Mouse (Mus musculus) midbrain, embryonic 16.5 days (tissue): Measurements from ENCODE around the gene Esr1. TPM values are rescaled to one million over a fixed set of nuclear protein-coding genes. Genes with fewer than 3 reads are reported as not detected.
"Not testable (repeated sequence)": the region's sequence is repeated elsewhere in the genome, so short reads cannot be mapped to it uniquely, and the experiment has no call there.

Experiments
- ATAC-seq: fragments of 200-750 bp; cut with Nextera tagmentation; 2 replicates; pipeline ENCODE4 v1.8.0; 2017; ENCODE audit warnings: moderate TSS enrichment
- H3K27ac ChIP-seq: fragments of 300-500 bp; sonication (generic); 2 replicates; pipeline ENCODE4 v1.5.1; 2014; ENCODE audit warnings: mild to moderate bottlenecking, low read length, mixed read lengths
- H3K27me3 ChIP-seq: fragments of 300-500 bp; sonication (generic); 2 replicates; pipeline ENCODE4 v1.6.1; 2014; ENCODE audit warnings: low read depth, low read length, mixed read lengths; ENCODE audit not compliant: control insufficient read depth, insufficient read depth
- H3K36me3 ChIP-seq: fragments of 300-500 bp; sonication (generic); 2 replicates; pipeline ENCODE4 v1.6.1; 2014; ENCODE audit warnings: mild to moderate bottlenecking, low read length, moderate library complexity, mixed read lengths; ENCODE audit not compliant: control insufficient read depth, insufficient read depth
- H3K4me1 ChIP-seq: fragments of 300-500 bp; sonication (generic); 2 replicates; pipeline ENCODE4 v1.6.1; 2014; ENCODE audit warnings: mild to moderate bottlenecking, low read length, mixed read lengths; ENCODE audit not compliant: control insufficient read depth, insufficient read depth
- H3K4me2 ChIP-seq: fragments of 300-500 bp; sonication (generic); 2 replicates; pipeline ENCODE4 v1.6.1; 2014; ENCODE audit warnings: mild to moderate bottlenecking, low read length, mixed read lengths
- H3K4me3 ChIP-seq: fragments of 300-500 bp; sonication (generic); 2 replicates; pipeline ENCODE4 v1.5.1; 2014; ENCODE audit warnings: low read depth, mild to moderate bottlenecking, low read length, moderate library complexity, mixed read lengths
- H3K9ac ChIP-seq: fragments of 300-500 bp; sonication (generic); 2 replicates; pipeline ENCODE4 v1.6.1; 2014; ENCODE audit warnings: low read depth, low read length, mixed read lengths
- H3K9me3 ChIP-seq: fragments of 300-500 bp; sonication (generic); replicated peaks from 2 replicates; pipeline ENCODE4 v1.6.1; 2014; ENCODE audit warnings: mild to moderate bottlenecking, low read length, mixed read lengths; ENCODE audit not compliant: control insufficient read depth, poor library complexity, severe bottlenecking
- WGBS: fragments of 180-500 bp; shearing (Covaris S2); extraction: QIAGEN DNeasy Blood & Tissue Kit; methylation state at CpG from one replicate; pipeline ENCODE4 v1.1.7; 2014; 5-methylcytosine and 5-hydroxymethylcytosine counted together
- polyA plus RNA-seq: library from polyadenylated mRNA; unstranded; fragments of >200 nt; fragmentation: Nextera tagmentation; extraction: Ambion mirVana; gene quantifications from 2 replicates; pipeline ENCODE4 v1.2.1, GENCODE M21; 2015

Gene Esr1
- polyA plus RNA-seq, 1 experiment from 2014 or later = 0.63 TPM

GRCm38 (mm10) chr10:4612313-4613036 is 1.1 kb downstream of the Esr1 start:
- ATAC-seq = no peak
- Histone ChIP-seq H3K4me2 (no peak overlapping the region), H3K27ac (no peak overlapping the region), H3K9me3 (no peaks in the 10 kb centered on the region), H3K4me1 (no peaks in the 10 kb centered on the region), H3K36me3 (no peaks in the 10 kb centered on the region), H3K4me3 (no peak overlapping the region), H3K27me3 (no peaks in the 10 kb centered on the region), H3K9ac (no peak overlapping the region)
- 78% methylated on average over 22 of the region's 22 CpGs for whole genome bisulfite sequencing

DNA sequence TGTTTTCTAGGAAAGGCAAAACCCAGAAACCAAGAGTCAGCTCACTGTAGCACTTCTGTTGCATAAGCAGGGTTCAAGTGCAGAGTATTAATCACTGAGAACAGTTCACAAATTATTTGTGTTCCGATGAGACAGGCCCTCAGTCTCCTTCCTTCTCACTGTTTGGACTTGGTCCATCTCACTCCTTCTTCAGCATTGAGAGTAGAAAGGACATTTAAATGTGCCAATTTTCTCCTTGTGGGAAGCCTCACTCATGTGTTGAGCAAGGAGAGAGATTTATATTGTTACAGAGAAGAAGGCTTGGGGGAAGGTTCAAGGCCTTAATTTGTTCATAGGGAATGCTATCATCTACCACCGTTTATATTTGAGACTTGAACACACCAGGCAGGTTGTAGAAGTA is 6.6 kb downstream of the Esr1 start:
- H3K9ac ChIP-seq = no peak overlapping the region
- 91% methylated on average over 2 of the region's 2 CpGs for whole genome bisulfite sequencing
- no peaks in the 10 kb centered on the region for H3K4me1 ChIP-seq

DNA sequence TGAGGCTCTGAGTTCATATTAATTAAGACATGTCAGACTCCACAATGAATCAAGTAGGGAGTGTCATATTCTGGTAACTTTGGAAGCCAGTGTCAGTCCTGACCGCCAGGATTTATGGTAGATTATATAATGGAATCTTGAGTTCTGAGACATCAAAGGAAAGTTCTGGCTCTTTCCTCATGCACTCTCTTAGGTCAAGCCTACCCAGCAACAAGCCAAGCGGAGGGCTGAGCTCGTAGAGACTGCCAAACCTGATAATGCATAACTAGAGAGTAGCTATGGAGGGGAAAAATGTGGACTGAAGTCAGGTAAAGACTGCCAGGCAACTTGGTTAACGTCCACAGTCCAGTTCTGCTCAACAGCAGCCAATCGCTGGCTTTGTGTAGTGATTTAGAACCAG is 7.3 kb downstream of the Esr1 start:
- Histone ChIP-seq H3K9ac (no peak overlapping the region), H3K27ac (no peak overlapping the region), H3K9me3 (no peaks in the 10 kb centered on the region), H3K4me3 (no peak overlapping the region), H3K4me1 (no peaks in the 10 kb centered on the region), H3K4me2 (no peak overlapping the region), H3K36me3 (no peaks in the 10 kb centered on the region), H3K27me3 (no peaks in the 10 kb centered on the region)
- 80% methylated on average over 5 of the region's 5 CpGs for WGBS
- ATAC-seq = no peak

More for the DNA sequence above, 6.6 kb downstream of the Esr1 start:
- H3K36me3 ChIP-seq = no peaks in the 10 kb centered on the region
- no peaks in the 10 kb centered on the region for H3K9me3 ChIP-seq
- no peak for ATAC-seq
- H3K27ac ChIP-seq = no peak overlapping the region
- H3K27me3 ChIP-seq = no peaks in the 10 kb centered on the region
- no peak overlapping the region for H3K4me3 ChIP-seq
- H3K4me2 ChIP-seq = no peak overlapping the region

DNA sequence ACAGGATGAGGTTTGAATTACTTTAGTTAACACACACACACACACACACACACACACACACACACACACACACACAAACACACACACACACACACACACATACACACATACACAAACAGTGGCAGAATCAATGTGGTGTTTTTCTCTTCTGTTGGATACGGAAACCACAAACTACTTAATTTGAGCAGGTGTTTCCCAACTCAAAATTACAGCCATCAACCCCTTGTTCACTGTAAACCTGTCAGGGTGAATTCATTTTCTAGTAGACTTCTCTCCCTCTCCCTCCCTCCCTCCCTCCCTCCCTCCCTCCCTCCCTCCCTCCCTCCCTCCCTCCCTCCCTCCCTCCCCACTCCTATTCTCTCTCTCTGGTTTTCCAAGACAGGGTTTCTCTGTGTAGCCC is 8.0 kb downstream of the Esr1 start:
- ATAC-seq, H3K9me3 ChIP-seq, H3K4me3 ChIP-seq, H3K4me1 ChIP-seq, H3K27me3 ChIP-seq, H3K36me3 ChIP-seq, H3K27ac ChIP-seq, H3K9ac ChIP-seq, H3K4me2 ChIP-seq: not testable (repeated sequence)
- 100% methylated on average over 1 of the region's 1 CpGs for WGBS

DNA sequence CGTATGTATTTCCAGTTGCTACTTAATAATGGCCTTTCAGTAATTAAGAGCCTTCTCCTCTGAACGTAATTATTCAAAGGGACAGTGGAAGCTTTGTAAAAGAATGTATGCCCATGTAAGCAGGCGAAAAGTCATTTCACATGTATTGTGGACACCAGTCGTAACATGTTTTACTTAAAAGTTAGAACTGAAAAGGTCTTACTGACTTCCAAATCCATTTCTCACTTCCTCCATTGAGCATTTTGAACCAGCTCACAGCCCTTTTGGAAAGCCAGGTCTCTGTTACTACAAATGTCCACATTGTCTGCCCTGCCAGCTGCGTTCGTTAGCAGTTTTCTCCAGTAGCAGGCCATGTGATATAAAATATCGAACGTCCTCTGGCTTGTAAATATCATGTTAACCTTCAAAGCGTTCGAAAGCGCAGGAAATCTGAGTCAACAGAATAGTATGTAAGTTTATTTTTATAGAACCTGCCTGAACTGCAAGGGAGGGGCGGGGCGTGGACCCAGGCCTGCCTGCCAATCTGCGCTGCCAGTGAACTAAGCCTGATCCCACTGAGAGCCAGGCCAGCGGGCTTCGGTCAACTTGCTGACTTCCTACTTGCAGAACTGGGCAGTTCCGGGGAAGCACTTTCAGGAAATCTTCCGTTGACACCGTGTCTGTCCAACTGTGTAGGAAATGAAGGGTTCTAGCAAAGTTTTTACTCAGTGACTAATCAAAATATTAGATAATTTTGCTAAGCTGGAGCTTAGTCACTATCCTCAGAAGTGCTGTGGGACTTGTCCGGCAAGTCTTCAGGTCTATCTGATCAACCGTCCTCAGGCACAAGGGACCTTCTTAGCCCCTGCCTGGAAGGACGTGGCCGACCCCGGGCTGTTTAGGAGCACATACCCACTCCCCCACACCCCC is 9.5 kb downstream of the Esr1 start:
- Histone ChIP-seq H3K36me3 (no peaks in the 10 kb centered on the region), H3K4me1 (no peaks in the 10 kb centered on the region), H3K9ac (no peak overlapping the region), H3K9me3 (no peaks in the 10 kb centered on the region), H3K27ac (no peak overlapping the region), H3K4me2 (no peak overlapping the region), H3K4me3 (no peak overlapping the region), H3K27me3 (no peaks in the 10 kb centered on the region)
- WGBS = 85% methylated on average over 24 of the region's 24 CpGs
- no peak for ATAC-seq

DNA sequence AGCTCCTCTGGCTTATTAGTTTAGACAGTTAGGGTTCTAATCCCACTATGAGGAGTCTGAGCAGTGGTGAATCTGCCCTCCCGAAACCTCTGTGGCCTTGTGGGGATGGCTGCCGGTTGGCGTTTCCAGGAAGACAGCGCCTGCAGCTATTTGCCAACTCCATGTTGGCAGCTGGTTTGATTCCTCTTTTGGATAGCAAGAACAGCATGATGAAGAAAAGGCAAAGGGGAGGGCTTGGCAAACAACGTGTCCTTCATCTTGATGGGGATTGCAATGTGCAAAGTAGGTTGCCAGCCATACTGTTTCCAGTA is 10.1 kb downstream of the Esr1 start:
- H3K4me2 ChIP-seq = no peak overlapping the region
- no peaks in the 10 kb centered on the region for H3K27me3 ChIP-seq
- no peak overlapping the region for H3K4me3 ChIP-seq
- H3K36me3 ChIP-seq = no peaks in the 10 kb centered on the region
- H3K27ac ChIP-seq = no peak overlapping the region
- H3K9me3 ChIP-seq = no peaks in the 10 kb centered on the region
- ATAC-seq = no peak
- H3K9ac ChIP-seq = no peak overlapping the region
- WGBS = 88% methylated on average over 5 of the region's 5 CpGs
- H3K4me1 ChIP-seq = no peaks in the 10 kb centered on the region

- Histone ChIP-seq H3K36me3 (no peaks in the 10 kb centered on the region), H3K4me1 (no peaks in the 10 kb centered on the region), H3K9me3 (no peaks in the 10 kb centered on the region), H3K9ac (no peak overlapping the region), H3K27me3 (no peaks in the 10 kb centered on the region), H3K4me3 (no peak overlapping the region), H3K27ac (no peak overlapping the region), H3K4me2 (no peak overlapping the region)
- no peak for ATAC-seq
Observed at GRCm38 (mm10) chr10:4623319-4623718, 11.9 kb downstream of the Esr1 start.

- Histone ChIP-seq H3K27me3 (no peaks in the 10 kb centered on the region), H3K4me1 (no peaks in the 10 kb centered on the region), H3K9me3 (no peaks in the 10 kb centered on the region), H3K4me3 (no peak overlapping the region), H3K27ac (no peak overlapping the region), H3K36me3 (no peaks in the 10 kb centered on the region), H3K4me2 (no peak overlapping the region), H3K9ac (no peak overlapping the region)
- ATAC-seq = no peak
- WGBS = 95% methylated on average over 4 of the region's 4 CpGs
Observed at GRCm38 (mm10) chr10:4624581-4624980, 13.2 kb downstream of the Esr1 start.

DNA sequence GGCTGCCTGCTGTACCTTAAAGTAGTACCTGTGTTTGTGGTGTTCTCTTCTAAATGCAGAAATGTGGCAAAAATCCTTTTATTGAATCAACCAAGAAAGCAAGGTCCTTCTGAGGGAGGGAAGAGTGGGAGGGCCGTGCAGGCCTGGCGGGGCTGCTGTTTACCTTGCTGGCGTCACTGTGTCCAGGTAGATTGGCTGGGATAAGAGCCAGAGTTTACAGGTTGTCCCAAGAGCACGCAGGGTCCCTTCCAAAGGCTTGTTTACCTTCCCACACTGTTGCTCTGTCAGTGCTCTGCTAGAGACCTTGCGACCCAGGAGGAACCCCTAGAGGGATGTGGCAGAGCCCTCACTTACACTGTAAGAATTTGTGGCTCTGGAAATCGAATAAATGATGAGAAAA is 13.9 kb downstream of the Esr1 start:
- no peaks in the 10 kb centered on the region for H3K27me3 ChIP-seq
- H3K27ac ChIP-seq = no peak overlapping the region
- 81% methylated on average over 6 of the region's 6 CpGs for WGBS
- no peak overlapping the region for H3K9ac ChIP-seq
- no peaks in the 10 kb centered on the region for H3K9me3 ChIP-seq
- H3K4me3 ChIP-seq = no peak overlapping the region
- no peaks in the 10 kb centered on the region for H3K4me1 ChIP-seq
- H3K4me2 ChIP-seq = no peak overlapping the region
- H3K36me3 ChIP-seq = no peaks in the 10 kb centered on the region
- ATAC-seq = no peak
